Mouse (Mus musculus) heart, adult 18-20 months (tissue): ENCODE data around the gene Zfp738. TPM values are rescaled to one million over a fixed set of nuclear protein-coding genes. Genes with fewer than 3 reads are reported as not detected.
"Not testable (repeated sequence)": the region's sequence is repeated elsewhere in the genome, so short reads cannot be mapped to it uniquely, and the experiment has no call there.

Experiments
- DNase-seq, 2 experiments: peaks; one replicate each; pipeline ENCODE4 v3.0.0; 2021 to 2022; ENCODE audit warnings: mixed read lengths in 1 of 2
- long read RNA-seq, 2 experiments: library from polyadenylated mRNA; stranded (forward); transcript quantifications; one replicate each; pipeline ENCODE4 v2.0.0; 2021
- total RNA-seq, 2 experiments: library from RNA; stranded (reverse); gene quantifications; 2 replicates each; pipeline ENCODE4 v1.2.3; 2021

The Zfp738 gene
- total RNA-seq, result 1 to 10 TPM; 4.0 to 4.9 TPM
- long read RNA-seq, experiment 1, partial matches to known transcripts, result 0 of 2 reads
- long read RNA-seq, experiment 1, other reads (novel, unspliced or antisense), result 1 of 2 reads
- long read RNA-seq, experiment 2, partial matches to known transcripts, result 0 of 1 reads
- long read RNA-seq, experiment 2, other reads (novel, unspliced or antisense), result 1 of 1 reads

GRCm38 (mm10) chr13:67686971-67687370 is at the start of gene Zfp738:
Zfp738 (minus strand) TSS chr13:67687071.
- DNase-seq, result no peak

- not testable (repeated sequence) for DNase-seq
Measured at GRCm38 (mm10) chr13:67734391-67734790, 47.5 kb upstream of the Zfp738 start.

GRCm38 (mm10) chr13:67729441-67729840 is 42.6 kb upstream of the Zfp738 start:
- peak; percentile 13 to 30 for DNase-seq

GRCm38 (mm10) chr13:67728641-67729318 is 41.9 kb upstream of the Zfp738 start, which contains the start of gene Zfp65:
Zfp65 (minus strand) TSS chr13:67729173.
- peak; percentile 64 to 76 for DNase-seq

GRCm38 (mm10) chr13:67728106-67728505 is 41.2 kb upstream of the Zfp738 start:
- no peak for DNase-seq

GRCm38 (mm10) chr13:67725331-67725730 is 38.5 kb upstream of the Zfp738 start:
- DNase-seq, result not testable (repeated sequence)

- DNase-seq, result peak; percentile 93 to 96
Measured at GRCm38 (mm10) chr13:67723848-67724479, 37.1 kb upstream of the Zfp738 start.

- peak in 1 of 2 experiments; percentile 7 for DNase-seq
Measured at GRCm38 (mm10) chr13:67683841-67684240, 3.0 kb downstream of the Zfp738 start.

- peak; percentile 93 to 94 for DNase-seq
Measured at GRCm38 (mm10) chr13:67682959-67683735, 3.7 kb downstream of the Zfp738 start.

GRCm38 (mm10) chr13:67674902-67675301 is 12.0 kb downstream of the Zfp738 start:
- DNase-seq, result no peak

- no peak for DNase-seq
Measured at GRCm38 (mm10) chr13:67652496-67652895, 34.4 kb downstream of the Zfp738 start.

GRCm38 (mm10) chr13:67637294-67638007 is 49.4 kb downstream of the Zfp738 start, which contains the start of the genes Gm49345 and Zfp729a:
Gm49345 (minus strand) TSS chr13:67637769.
Zfp729a (minus strand) TSS chr13:67637791.
- peak; percentile 93 to 95 for DNase-seq

GRCm38 (mm10) chr13:67610108-67610507 is 76.8 kb downstream of the Zfp738 start:
- peak in 1 of 2 experiments; percentile 10 for DNase-seq

GRCm38 (mm10) chr13:67609066-67609876 is 77.6 kb downstream of the Zfp738 start, which contains the start of gene Zfp729b:
Zfp729b (minus strand) TSS chr13:67609707.
- DNase-seq, result peak; percentile 92 to 98

Other genes with a start within 250 kb of the Zfp738 start
- gene Zfp874a, start 235.4 kb downstream of the Zfp738 start, total RNA-seq, result 1 to 10 TPM; 7.9 to 8.8 TPM
- gene Zfp874b, start 202.8 kb downstream of the Zfp738 start, total RNA-seq, result 10 to 100 TPM; 14.9 to 17.5 TPM
- gene Zfp58, start 186.5 kb downstream of the Zfp738 start, total RNA-seq, result 1 to 10 TPM; 3.6 to 3.7 TPM
- gene Gm26965, start 160.9 kb downstream of the Zfp738 start, total RNA-seq, result not detected
- gene Zfp87, start 160.9 kb downstream of the Zfp738 start, total RNA-seq, result 1 to 10 TPM; 8.8 TPM
- 1 to 10 TPM; 3.0 to 4.8 TPM for gene Zfp748, start 133.2 kb downstream of the Zfp738 start, total RNA-seq
- 1 to 10 TPM; 3.5 to 3.7 TPM for gene Zfp729b, start 77.4 kb downstream of the Zfp738 start, total RNA-seq
- gene Gm49345, start 49.3 kb downstream of the Zfp738 start, total RNA-seq, result 1 to 10 TPM in 1 of 2 experiments, not detected in 1; 1.4 TPM
- gene Zfp729a, start 49.3 kb downstream of the Zfp738 start, total RNA-seq, result 1 to 10 TPM; 2.7 to 3.5 TPM
- gene Zfp65, start 42.1 kb upstream of the Zfp738 start, total RNA-seq, result 1 to 10 TPM; 4.8 to 8.4 TPM
- gene Zfp85, start 68.2 kb upstream of the Zfp738 start, total RNA-seq, result 1 to 10 TPM; 1.7 to 2.8 TPM
- 1 to 10 TPM in 1 of 2 experiments, under 1 TPM in 1; 0.93 to 1.3 TPM for gene Zfp493, start 92.6 kb upstream of the Zfp738 start, total RNA-seq
- 1 to 10 TPM; 1.1 to 1.3 TPM for gene Zfp273, start 126.7 kb upstream of the Zfp738 start, total RNA-seq
- 1 to 10 TPM; 1.1 to 1.4 TPM for gene Gm10037, start 144.0 kb upstream of the Zfp738 start, total RNA-seq
- gene BC048507, start 176.3 kb upstream of the Zfp738 start, total RNA-seq, result not detected